Mouse (Mus musculus) erythroblast, embryonic 14.5 days (primary cell): Measurements from ENCODE around the gene C2cd5. TPM values are rescaled to one million over a fixed set of nuclear protein-coding genes. Genes with fewer than 3 reads are reported as not detected.
"Not testable (repeated sequence)": the region's sequence is repeated elsewhere in the genome, so short reads cannot be mapped to it uniquely, and the experiment has no call there.

Experiments
- H3K27me3 ChIP-seq: 2 replicates; pipeline ENCODE4 v1.6.1; 2012; ENCODE audit warnings: inconsistent platforms; ENCODE audit not compliant: control insufficient read depth
- H3K36me3 ChIP-seq: 2 replicates; pipeline ENCODE4 v1.6.1; 2012; ENCODE audit warnings: mild to moderate bottlenecking, inconsistent platforms; ENCODE audit not compliant: control insufficient read depth
- H3K4me1 ChIP-seq: 2 replicates; pipeline ENCODE4 v1.6.1; 2012; ENCODE audit warnings: inconsistent platforms; ENCODE audit not compliant: control insufficient read depth
- H3K4me3 ChIP-seq: replicated peaks from 2 replicates; pipeline ENCODE3; 2012; ENCODE audit warnings: moderate library complexity, mild to moderate bottlenecking, inconsistent platforms
- H3K9me3 ChIP-seq: 2 replicates; pipeline ENCODE4 v1.6.1; 2012; ENCODE audit warnings: low read length, inconsistent platforms, mixed read lengths; ENCODE audit not compliant: control insufficient read depth
- GATA1 ChIP-seq: IDR thresholded peaks from 2 replicates; pipeline ENCODE4 v1.6.1; 2012; ENCODE audit warnings: low read length, inconsistent platforms, mixed read lengths
- TAL1 ChIP-seq: IDR thresholded peaks from 3 replicates; pipeline ENCODE4 v1.6.1; 2012; ENCODE audit warnings: low read length, inconsistent platforms, mixed read lengths
- polyA plus RNA-seq: library from polyadenylated mRNA; stranded (reverse); fragments of >175 nt; gene quantifications from 2 replicates; pipeline ENCODE4 v1.2.3, GENCODE M21; 2012

C2cd5 gene
- polyA plus RNA-seq, 1 experiment = 4.5 TPM

GRCm38 (mm10) chr6:143020647-143021046 lies 79.3 kb downstream of the C2cd5 start:
- Histone ChIP-seq H3K9me3 (no peaks in the 10 kb centered on the region), H3K27me3 (no peaks in the 10 kb centered on the region), H3K36me3 (peaks cover 65% of the 10 kb centered on the region), H3K4me1 (no peaks in the 10 kb centered on the region), H3K4me3 (no peak overlapping the region)
- TF ChIP-seq TAL1 (no peak), GATA1 (no peak)

DNA sequence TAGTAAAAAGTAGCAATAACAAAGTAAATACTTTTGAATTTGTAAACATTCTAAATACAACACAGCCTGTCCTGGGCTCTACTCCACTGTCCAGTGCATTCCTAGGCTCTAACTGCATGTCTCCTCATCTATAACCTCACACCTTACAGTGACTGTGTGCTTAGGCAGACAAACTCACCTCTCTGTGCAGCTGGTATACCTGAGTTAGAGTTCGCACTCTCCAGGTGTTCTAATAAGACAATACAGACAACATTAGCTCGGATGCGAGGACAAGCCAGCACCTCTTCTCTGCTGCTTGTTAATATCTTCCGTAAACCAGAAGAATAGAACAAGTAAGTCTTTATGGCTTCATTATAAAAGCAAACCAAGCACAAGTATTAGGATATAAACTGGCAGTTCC lies 79.8 kb downstream of the C2cd5 start:
- H3K4me1 ChIP-seq = no peaks in the 10 kb centered on the region
- no peaks in the 10 kb centered on the region for H3K9me3 ChIP-seq
- H3K27me3 ChIP-seq = no peaks in the 10 kb centered on the region
- peaks cover 62% of the 10 kb centered on the region for H3K36me3 ChIP-seq
- TF ChIP-seq GATA1 (no peak), TAL1 (no peak)
- no peak overlapping the region for H3K4me3 ChIP-seq

DNA sequence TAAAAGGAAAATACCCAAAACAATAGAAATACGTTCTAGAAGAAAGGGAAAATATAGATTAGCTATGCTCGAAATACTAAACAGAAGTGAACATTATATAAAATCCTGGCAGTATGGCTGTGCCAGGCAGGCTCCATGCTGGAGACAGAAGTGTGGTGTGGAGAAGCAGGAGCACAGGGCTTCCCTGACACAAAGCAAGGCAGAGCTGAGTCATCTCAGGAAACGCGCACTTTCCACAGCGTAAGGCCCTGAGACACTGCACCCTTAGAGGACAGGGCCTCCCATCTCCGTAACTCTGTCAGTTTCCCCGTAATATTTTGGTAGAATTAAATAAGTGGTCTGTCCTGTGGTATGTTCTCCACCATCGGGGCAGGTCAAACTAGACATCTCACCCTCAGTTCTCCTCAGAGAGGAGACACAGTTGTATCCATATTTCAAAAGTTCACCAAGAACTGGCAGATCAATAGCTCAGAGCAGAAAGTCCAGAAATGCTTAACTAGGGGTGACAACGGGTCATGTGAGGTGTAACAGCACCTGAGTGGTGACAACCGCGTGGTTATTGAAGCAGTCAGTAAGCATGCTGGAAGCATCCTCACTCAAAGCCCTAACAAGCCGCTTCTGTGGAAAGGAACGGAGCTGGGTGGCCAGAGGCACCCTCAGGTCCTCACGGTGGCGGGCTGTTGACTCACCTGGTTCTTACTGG lies 87.3 kb downstream of the C2cd5 start:
- Histone ChIP-seq H3K9me3 (no peaks in the 10 kb centered on the region), H3K27me3 (no peaks in the 10 kb centered on the region), H3K4me3 (no peak overlapping the region), H3K4me1 (no peaks in the 10 kb centered on the region), H3K36me3 (peaks cover 51% of the 10 kb centered on the region)
- TF ChIP-seq GATA1 (no peak), TAL1 (no peak)

GRCm38 (mm10) chr6:143008865-143009264 lies 91.1 kb downstream of the C2cd5 start:
- no peak for TF ChIP-seq GATA1
- no peak for TF ChIP-seq TAL1
- no peaks in the 10 kb centered on the region for H3K9me3 ChIP-seq
- no peaks in the 10 kb centered on the region for H3K4me1 ChIP-seq
- H3K4me3 ChIP-seq = no peak overlapping the region
- H3K36me3 ChIP-seq = peaks cover 37% of the 10 kb centered on the region
- H3K27me3 ChIP-seq = no peaks in the 10 kb centered on the region

- not testable (repeated sequence) for H3K4me3 ChIP-seq, H3K36me3 ChIP-seq, H3K27me3 ChIP-seq, H3K4me1 ChIP-seq, H3K9me3 ChIP-seq
Measured at GRCm38 (mm10) chr6:143005209-143005608, 94.7 kb downstream of the C2cd5 start.

DNA sequence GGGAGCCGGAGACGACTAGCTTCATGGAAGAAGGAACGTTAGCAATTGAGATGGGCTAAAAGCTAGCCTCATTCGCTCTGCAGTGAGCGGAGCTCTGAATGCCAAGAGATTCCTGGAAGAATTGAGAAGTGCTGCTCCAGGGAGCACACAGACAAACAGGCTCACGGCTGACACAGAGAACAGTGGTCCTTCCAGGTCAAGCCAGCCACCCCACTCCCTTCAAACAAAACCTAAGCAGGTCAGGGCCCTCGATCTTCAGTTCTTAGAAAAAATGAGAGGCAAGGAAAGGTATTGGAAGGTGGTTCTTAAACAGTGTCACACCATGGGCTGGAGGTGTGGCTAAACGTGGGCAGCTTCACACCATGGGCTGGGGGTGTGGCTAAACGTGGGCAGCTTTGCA lies 95.1 kb downstream of the C2cd5 start:
- H3K27me3 ChIP-seq = no peaks in the 10 kb centered on the region
- no peaks in the 10 kb centered on the region for H3K4me1 ChIP-seq
- H3K4me3 ChIP-seq = no peak overlapping the region
- no peak for TF ChIP-seq TAL1
- TF ChIP-seq GATA1 = no peak
- H3K36me3 ChIP-seq = no peaks in the 10 kb centered on the region
- no peaks in the 10 kb centered on the region for H3K9me3 ChIP-seq

- H3K9me3 ChIP-seq = no peaks in the 10 kb centered on the region
- TF ChIP-seq TAL1 = no peak
- no peak for TF ChIP-seq GATA1
- no peaks in the 10 kb centered on the region for H3K4me1 ChIP-seq
- no peaks in the 10 kb centered on the region for H3K36me3 ChIP-seq
- H3K4me3 ChIP-seq = no peak overlapping the region
- H3K27me3 ChIP-seq = no peaks in the 10 kb centered on the region
Measured at GRCm38 (mm10) chr6:142998221-142998999, 101.5 kb downstream of the C2cd5 start.

DNA sequence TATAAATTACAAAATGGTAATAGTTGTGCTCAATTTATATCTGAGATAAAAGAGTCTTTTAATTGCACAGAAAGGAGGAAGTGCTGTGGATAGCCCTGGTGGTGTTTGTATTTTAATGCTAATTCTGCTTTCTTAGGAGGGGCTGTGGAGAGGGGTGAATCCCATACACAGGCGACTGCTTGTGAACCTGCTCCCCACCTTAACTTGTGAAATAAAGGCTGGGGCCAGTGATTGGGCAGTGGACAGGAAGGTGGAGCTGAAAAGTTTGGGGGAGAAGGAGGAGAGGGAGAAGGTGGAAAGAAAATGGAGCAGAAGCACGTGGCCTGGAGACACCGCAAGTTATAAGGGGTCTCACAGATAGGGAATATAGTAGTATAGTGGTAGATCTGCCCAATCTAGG lies 103.1 kb downstream of the C2cd5 start:
- no peak for TF ChIP-seq GATA1
- TF ChIP-seq TAL1 = no peak
- Histone ChIP-seq H3K27me3 (peaks cover 4% of the 10 kb centered on the region), H3K9me3 (no peaks in the 10 kb centered on the region), H3K4me3 (no peak overlapping the region), H3K36me3 (no peaks in the 10 kb centered on the region), H3K4me1 (no peaks in the 10 kb centered on the region)

- H3K36me3 ChIP-seq = no peaks in the 10 kb centered on the region
- no peaks in the 10 kb centered on the region for H3K9me3 ChIP-seq
- no peak for TF ChIP-seq TAL1
- TF ChIP-seq GATA1 = no peak
- no peaks in the 10 kb centered on the region for H3K4me1 ChIP-seq
- H3K27me3 ChIP-seq = peaks cover 4% of the 10 kb centered on the region
- H3K4me3 ChIP-seq = no peak overlapping the region
Measured at GRCm38 (mm10) chr6:142995567-142995966, 104.4 kb downstream of the C2cd5 start.
